Mouse (Mus musculus) ES-E14 (cell line): ENCODE results near the gene Adamts5.

Experiments used
- CHD2 ChIP-seq: IDR thresholded peaks from 2 replicates; pipeline ENCODE4 v1.6.1; 2014; ENCODE audit warnings: mild to moderate bottlenecking, low read depth, low read length, inconsistent platforms
- HCFC1 ChIP-seq: IDR thresholded peaks from 2 replicates; pipeline ENCODE4 v1.6.1; 2012; ENCODE audit warnings: low read length, inconsistent platforms, borderline replicate concordance; ENCODE audit not compliant: insufficient read depth
- MAFK ChIP-seq: IDR thresholded peaks from 2 replicates; pipeline ENCODE4 v1.6.1; 2014; ENCODE audit warnings: mild to moderate bottlenecking, low read depth, low read length, inconsistent platforms; ENCODE audit not compliant: insufficient read depth
- ZNF384 ChIP-seq: IDR thresholded peaks from 2 replicates; pipeline ENCODE4 v1.6.1; 2012; ENCODE audit warnings: low read depth, low read length, inconsistent platforms

DNA sequence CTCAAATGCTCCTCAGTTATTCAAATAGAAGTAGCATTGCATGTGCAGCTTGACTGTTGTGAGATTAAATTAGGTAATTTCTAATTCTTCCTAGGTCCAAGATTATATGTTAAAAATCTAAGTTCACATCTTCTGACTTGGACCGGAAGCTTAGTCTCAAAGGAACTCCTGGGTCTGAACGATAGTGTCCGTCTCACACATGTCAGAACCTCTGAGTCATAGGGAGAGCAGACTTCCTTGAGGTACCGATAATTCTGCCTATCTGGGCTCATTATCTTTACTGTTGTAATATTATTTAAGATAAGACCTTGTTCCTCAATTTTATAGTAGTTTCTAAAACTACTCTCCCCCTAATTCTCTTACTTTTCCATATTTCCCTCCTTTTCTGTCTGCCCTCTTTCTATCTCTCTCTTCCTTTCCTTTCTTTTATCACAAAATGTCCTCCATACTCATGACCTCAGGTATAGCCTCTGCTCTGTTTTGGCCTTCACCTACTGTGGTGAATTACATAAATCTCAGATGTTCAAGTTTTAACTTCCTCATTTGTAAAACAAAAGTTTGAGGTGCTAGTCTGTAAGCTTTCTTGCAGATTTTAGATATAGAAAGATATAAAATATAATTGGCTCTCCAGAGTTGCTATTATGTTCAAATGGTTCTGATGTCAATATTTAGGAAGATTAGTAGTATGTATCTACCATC lies 36.8 kb downstream of the Adamts5 start:
- TF ChIP-seq CHD2 = no peak
- no peak for TF ChIP-seq HCFC1
- TF ChIP-seq ZNF384 = no peak
- TF ChIP-seq MAFK = no peak
